Mouse (Mus musculus) liver, postnatal 0 days (tissue): ENCODE measurements at regions not wholly inside any gene's neighbourhood (a gene's known extent, or its start where the extent isn't known, plus 50 kb on each side); places are given as distances from the start of the nearest gene placed in this dataset.

ENCODE experiments used
- CTCF ChIP-seq: sonication (generic); IDR thresholded peaks from 2 replicates; pipeline ENCODE4 v1.5.1; 2016; ENCODE audit warnings: antibody characterized with exemption, low read depth
- EP300 ChIP-seq: IDR thresholded peaks from 2 replicates; pipeline ENCODE4 v1.6.1; 2016; ENCODE audit warnings: antibody characterized with exemption, low read depth, mild to moderate bottlenecking

GRCm38 (mm10) chr3:150543118-150543517, 894.6 kb upstream of the Adgrl4 start:
- TF ChIP-seq EP300 (no peak), CTCF (no peak)
